Mouse (Mus musculus): ENCODE data around the gene Rnls. TPM values are rescaled to one million over a fixed set of nuclear protein-coding genes. Genes with fewer than 3 reads are reported as not detected.

The Rnls gene
- polyA plus RNA-seq, 1 experiment from 2014 or later: 6.3 TPM

DNA sequence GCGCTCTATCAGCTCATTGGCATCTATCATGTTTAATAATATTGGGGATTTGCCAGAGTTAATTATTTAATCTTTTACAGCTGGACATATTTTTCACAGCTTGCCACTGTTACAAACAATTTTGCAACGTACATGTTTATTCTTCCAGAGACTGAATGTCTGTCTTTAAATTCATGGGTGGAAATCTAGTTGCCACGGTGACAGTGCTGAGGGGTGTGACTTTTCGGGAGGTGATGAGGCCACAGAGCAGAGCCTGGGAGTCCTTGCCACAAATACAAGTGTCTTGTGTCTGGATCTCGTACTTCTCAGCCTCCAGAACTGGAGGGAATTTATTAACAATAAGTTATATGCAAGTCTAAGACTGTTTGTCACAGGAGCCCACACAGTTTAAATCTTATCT, 212.5 kb downstream of the Rnls start:
- WGBS: 51% methylated on average over 5 of the region's 5 CpGs

DNA sequence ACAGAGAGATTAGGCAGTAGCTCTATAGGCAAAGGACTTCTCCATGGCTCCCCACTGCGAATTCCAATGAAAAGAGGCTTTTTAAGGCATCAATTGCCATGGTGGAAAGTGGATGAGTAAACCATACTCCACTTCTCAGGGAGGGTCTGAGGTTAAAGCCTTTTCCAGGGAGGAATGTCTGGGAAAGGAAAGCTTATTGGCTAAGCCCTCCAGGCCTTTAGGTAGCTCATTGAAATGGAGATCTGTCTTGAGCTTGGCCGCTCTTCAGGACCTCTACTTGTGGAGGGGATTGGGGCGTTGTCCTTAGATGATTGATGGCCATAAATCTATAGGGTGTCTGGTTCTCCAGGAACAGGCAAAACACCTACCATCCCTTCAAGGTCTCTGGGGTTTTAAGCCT, 213.2 kb downstream of the Rnls start:
- Histone ChIP-seq H3K4me2 (ENCODE audit: low read depth, low read length) (no peak overlapping the region), H3K9me3 (replicated peaks; ENCODE audit: control insufficient read depth, low read length) (no peaks in the 10 kb centered on the region), H3K4me3 (replicated peaks; ENCODE audit: low read length) (no peak overlapping the region), H3K27me3 (ENCODE audit: control insufficient read depth, insufficient read depth, low read length) (no peaks in the 10 kb centered on the region), H3K27ac (ENCODE audit: low read length) (no peak overlapping the region), H3K4me1 (ENCODE audit: control insufficient read depth, insufficient read depth, low read length) (no peaks in the 10 kb centered on the region), H3K9ac (ENCODE audit: low read length) (no peak overlapping the region), H3K36me3 (ENCODE audit: control insufficient read depth, insufficient read depth, low read length) (no peaks in the 10 kb centered on the region)
- no peak for ATAC-seq (ENCODE audit: insufficient read depth, low FRiP score)
- whole genome bisulfite sequencing: 62% methylated on average over 3 of the region's 3 CpGs

More for the DNA sequence above, 212.5 kb downstream of the Rnls start:
- no peak overlapping the region for H3K4me2 ChIP-seq (ENCODE audit: low read depth, low read length)
- no peak overlapping the region for H3K9ac ChIP-seq (ENCODE audit: low read length)
- H3K4me1 ChIP-seq (ENCODE audit: control insufficient read depth, insufficient read depth, low read length): no peaks in the 10 kb centered on the region
- no peak overlapping the region for H3K27ac ChIP-seq (ENCODE audit: low read length)
- H3K4me3 ChIP-seq (replicated peaks; ENCODE audit: low read length): no peak overlapping the region
- no peaks in the 10 kb centered on the region for H3K9me3 ChIP-seq (replicated peaks; ENCODE audit: control insufficient read depth, low read length)
- no peak for ATAC-seq (ENCODE audit: insufficient read depth, low FRiP score)
- no peaks in the 10 kb centered on the region for H3K27me3 ChIP-seq (ENCODE audit: control insufficient read depth, insufficient read depth, low read length)
- no peaks in the 10 kb centered on the region for H3K36me3 ChIP-seq (ENCODE audit: control insufficient read depth, insufficient read depth, low read length)

DNA sequence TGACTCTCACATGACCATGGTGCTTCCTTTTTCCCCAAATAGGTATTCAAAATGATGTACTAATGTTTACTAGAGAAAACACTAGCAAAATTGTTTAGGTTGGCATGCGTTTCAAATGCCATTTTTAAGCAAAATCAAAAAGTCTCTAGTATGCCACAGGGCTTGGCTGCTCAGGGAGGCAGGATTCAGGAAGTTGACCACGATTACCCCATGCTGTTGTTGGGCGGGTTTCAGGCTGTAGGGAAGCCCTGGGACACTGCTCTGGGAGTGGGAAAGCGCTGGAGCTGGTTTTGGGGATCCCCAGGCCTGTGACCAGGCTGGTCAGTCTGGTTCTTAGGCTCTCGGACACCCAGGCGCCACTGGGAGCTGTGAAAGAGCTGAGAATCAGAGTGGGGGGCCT, 213.7 kb downstream of the Rnls start:
- no peaks in the 10 kb centered on the region for H3K9me3 ChIP-seq (replicated peaks; ENCODE audit: control insufficient read depth, low read length)
- 64% methylated on average over 6 of the region's 6 CpGs for WGBS
- H3K4me1 ChIP-seq (ENCODE audit: control insufficient read depth, insufficient read depth, low read length): no peaks in the 10 kb centered on the region
- H3K9ac ChIP-seq (ENCODE audit: low read length): no peak overlapping the region
- H3K4me2 ChIP-seq (ENCODE audit: low read depth, low read length): no peak overlapping the region
- no peak for ATAC-seq (ENCODE audit: insufficient read depth, low FRiP score)
- no peaks in the 10 kb centered on the region for H3K36me3 ChIP-seq (ENCODE audit: control insufficient read depth, insufficient read depth, low read length)
- H3K27ac ChIP-seq (ENCODE audit: low read length): no peak overlapping the region
- H3K4me3 ChIP-seq (replicated peaks; ENCODE audit: low read length): no peak overlapping the region
- no peaks in the 10 kb centered on the region for H3K27me3 ChIP-seq (ENCODE audit: control insufficient read depth, insufficient read depth, low read length)

DNA sequence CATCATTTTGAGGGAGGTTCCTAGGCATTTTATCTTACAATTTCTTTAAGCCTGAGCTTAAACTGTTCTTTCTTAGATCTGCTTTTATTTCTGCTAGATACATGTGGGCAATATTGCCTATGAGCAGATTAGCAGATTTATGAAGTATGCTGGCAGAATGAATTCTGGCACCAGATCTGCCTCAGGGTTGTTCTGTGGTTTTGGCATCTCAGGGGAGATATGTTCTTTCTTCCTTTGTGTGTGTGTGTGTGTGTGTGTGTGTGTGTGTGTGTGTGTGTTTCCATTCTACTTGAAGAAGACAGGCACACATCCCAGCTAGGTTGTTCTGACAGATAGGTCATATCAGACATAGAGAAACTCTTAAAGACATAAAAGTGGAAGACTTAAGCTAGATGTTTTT, 218.1 kb downstream of the Rnls start:
- no peak for ATAC-seq (ENCODE audit: insufficient read depth, low FRiP score)
- no peak overlapping the region for H3K27ac ChIP-seq (ENCODE audit: low read length)
- no peaks in the 10 kb centered on the region for H3K27me3 ChIP-seq (ENCODE audit: control insufficient read depth, insufficient read depth, low read length)
- H3K9ac ChIP-seq (ENCODE audit: low read length): no peak overlapping the region
- H3K4me2 ChIP-seq (ENCODE audit: low read depth, low read length): no peak overlapping the region
- no peaks in the 10 kb centered on the region for H3K36me3 ChIP-seq (ENCODE audit: control insufficient read depth, insufficient read depth, low read length)
- H3K4me3 ChIP-seq (replicated peaks; ENCODE audit: low read length): no peak overlapping the region
- H3K9me3 ChIP-seq (replicated peaks; ENCODE audit: control insufficient read depth, low read length): no peaks in the 10 kb centered on the region
- H3K4me1 ChIP-seq (ENCODE audit: control insufficient read depth, insufficient read depth, low read length): no peaks in the 10 kb centered on the region

DNA sequence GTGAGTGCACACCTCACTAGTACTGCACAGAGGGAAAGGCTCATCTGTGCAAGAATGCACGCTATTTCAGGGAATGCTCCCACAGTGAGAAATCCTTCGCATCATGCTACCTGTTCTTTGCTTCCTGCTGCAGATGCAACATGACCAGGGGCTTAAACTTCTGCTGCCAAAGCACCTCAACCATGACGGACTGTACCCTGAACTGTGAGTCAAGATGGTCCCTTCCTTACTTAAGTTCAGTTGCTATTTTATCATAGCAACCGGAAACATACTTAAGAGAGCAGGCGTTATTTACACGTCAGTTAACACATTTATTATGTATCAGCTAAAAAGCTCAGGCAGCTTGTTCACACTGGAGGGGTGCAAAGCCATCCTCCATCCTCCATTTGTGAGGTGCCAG, 222.2 kb downstream of the Rnls start:
- Histone ChIP-seq H3K9me3 (replicated peaks; ENCODE audit: control insufficient read depth, low read length) (no peaks in the 10 kb centered on the region), H3K27ac (ENCODE audit: low read length) (no peak overlapping the region), H3K4me2 (ENCODE audit: low read depth, low read length) (no peak overlapping the region), H3K36me3 (ENCODE audit: control insufficient read depth, insufficient read depth, low read length) (no peaks in the 10 kb centered on the region), H3K9ac (ENCODE audit: low read length) (no peak overlapping the region), H3K4me3 (replicated peaks; ENCODE audit: low read length) (no peak overlapping the region), H3K27me3 (ENCODE audit: control insufficient read depth, insufficient read depth, low read length) (no peaks in the 10 kb centered on the region), H3K4me1 (ENCODE audit: control insufficient read depth, insufficient read depth, low read length) (no peaks in the 10 kb centered on the region; the same call in 1 of the 2 replicates)
- no peak for ATAC-seq (ENCODE audit: insufficient read depth, low FRiP score)
- WGBS: 80% methylated on average over 6 of the region's 6 CpGs

DNA sequence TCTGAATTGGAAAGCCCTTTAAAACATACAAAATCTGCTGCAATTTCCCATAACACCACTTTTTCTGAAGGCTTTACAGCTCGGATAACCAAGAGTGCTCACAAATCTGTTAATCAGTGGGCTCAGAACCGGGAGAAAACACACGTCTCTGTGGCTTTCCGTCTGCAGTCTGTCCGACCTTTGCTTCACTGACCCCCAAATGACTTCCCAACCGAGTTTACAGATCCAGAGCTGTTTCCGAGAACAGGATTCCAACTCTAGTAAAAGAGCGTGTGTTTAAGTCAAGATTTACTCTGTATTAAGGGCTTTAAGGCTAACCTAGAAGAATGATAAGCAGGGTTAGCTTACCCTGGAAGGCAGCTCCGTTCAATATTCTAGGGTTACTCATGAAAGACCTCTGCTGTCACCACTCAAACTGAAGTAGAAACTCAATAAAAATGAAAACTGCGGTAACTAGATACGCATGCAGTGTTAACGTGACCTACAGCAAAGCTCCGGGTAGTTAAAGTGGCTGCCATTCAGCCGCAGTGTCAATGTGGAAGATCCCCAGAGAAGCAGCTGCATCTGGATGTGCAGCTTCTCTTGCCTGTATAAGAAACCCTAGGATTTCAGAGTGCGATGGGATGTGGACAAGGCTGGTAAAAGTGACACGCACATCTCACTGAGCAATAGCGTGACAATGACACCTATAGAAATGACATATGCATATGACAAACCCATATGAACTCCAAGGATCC, 224.4 kb downstream of the Rnls start:
- no peaks in the 10 kb centered on the region for H3K9me3 ChIP-seq (replicated peaks; ENCODE audit: control insufficient read depth, low read length)
- H3K36me3 ChIP-seq (ENCODE audit: control insufficient read depth, insufficient read depth, low read length): no peaks in the 10 kb centered on the region
- H3K27me3 ChIP-seq (ENCODE audit: control insufficient read depth, insufficient read depth, low read length): no peaks in the 10 kb centered on the region
- ATAC-seq (ENCODE audit: insufficient read depth, low FRiP score): no peak; the same call in 1 of the 2 replicates
- 0 out of 2 replicates have a peak overlapping the region, but pooled peaks have one; percentile 20 for H3K4me2 ChIP-seq (ENCODE audit: low read depth, low read length)
- no peak overlapping the region for H3K9ac ChIP-seq (ENCODE audit: low read length)
- H3K27ac ChIP-seq (ENCODE audit: low read length): 0 out of 2 replicates have a peak overlapping the region, but pooled peaks have one; percentile 34
- H3K4me3 ChIP-seq (replicated peaks; ENCODE audit: low read length): no peak overlapping the region
- H3K4me1 ChIP-seq (ENCODE audit: control insufficient read depth, insufficient read depth, low read length): no peaks in the 10 kb centered on the region; the same call in 1 of the 2 replicates
- 25% methylated on average over 17 of the region's 17 CpGs for WGBS

DNA sequence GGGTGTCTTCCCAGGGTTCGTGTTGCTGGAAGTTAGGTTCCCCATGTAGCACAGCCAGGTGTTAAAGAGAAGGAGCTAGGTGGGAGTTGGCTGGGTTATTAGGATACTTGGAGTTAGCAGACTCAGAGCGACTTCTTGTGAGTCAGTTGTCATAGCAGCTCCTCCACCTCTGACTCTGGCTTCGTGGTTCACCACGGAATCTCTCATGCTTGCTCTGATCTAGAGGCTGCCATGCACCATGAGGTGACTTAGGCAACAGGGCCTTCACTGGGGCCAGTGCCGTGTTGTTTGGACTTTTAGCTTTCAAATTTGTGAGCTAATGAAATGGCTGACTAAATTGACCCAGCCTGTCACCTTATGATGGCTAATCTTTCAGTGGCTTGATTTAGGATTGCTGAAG, 227.3 kb downstream of the Rnls start:
- no peak overlapping the region for H3K9ac ChIP-seq (ENCODE audit: low read length)
- no peaks in the 10 kb centered on the region for H3K9me3 ChIP-seq (replicated peaks; ENCODE audit: control insufficient read depth, low read length)
- no peak for ATAC-seq (ENCODE audit: insufficient read depth, low FRiP score)
- WGBS: 87% methylated on average over 5 of the region's 5 CpGs
- no peaks in the 10 kb centered on the region; the same call in 1 of the 2 replicates for H3K4me1 ChIP-seq (ENCODE audit: control insufficient read depth, insufficient read depth, low read length)
- no peaks in the 10 kb centered on the region for H3K27me3 ChIP-seq (ENCODE audit: control insufficient read depth, insufficient read depth, low read length)
- no peak overlapping the region for H3K4me3 ChIP-seq (replicated peaks; ENCODE audit: low read length)
- no peak overlapping the region for H3K27ac ChIP-seq (ENCODE audit: low read length)
- H3K4me2 ChIP-seq (ENCODE audit: low read depth, low read length): no peak overlapping the region
- no peaks in the 10 kb centered on the region for H3K36me3 ChIP-seq (ENCODE audit: control insufficient read depth, insufficient read depth, low read length)

DNA sequence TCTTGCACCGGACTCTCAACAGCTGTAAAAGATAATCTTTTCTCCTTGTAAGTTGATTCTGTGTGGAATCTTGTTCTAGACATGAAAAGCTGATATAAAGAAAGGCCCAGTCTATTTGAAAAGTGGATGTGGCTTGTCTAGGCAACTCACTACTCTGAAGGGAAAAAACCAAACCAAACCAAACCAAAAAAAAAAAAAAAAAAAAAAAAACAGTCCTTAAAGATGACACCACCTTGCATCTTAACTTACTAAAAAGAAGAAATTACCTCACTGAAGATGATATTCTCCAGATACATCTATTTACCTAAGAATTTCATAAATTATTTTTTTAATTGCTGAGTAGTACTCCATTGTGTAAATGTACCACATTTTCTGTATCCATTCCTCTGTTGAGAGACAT, 230.2 kb downstream of the Rnls start:
- no peak overlapping the region for H3K4me3 ChIP-seq (replicated peaks; ENCODE audit: low read length)
- H3K27ac ChIP-seq (ENCODE audit: low read length): no peak overlapping the region
- no peaks in the 10 kb centered on the region for H3K9me3 ChIP-seq (replicated peaks; ENCODE audit: control insufficient read depth, low read length)
- WGBS: 62% methylated on average over 1 of the region's 1 CpGs
- H3K9ac ChIP-seq (ENCODE audit: low read length): no peak overlapping the region
- no peaks in the 10 kb centered on the region for H3K36me3 ChIP-seq (ENCODE audit: control insufficient read depth, insufficient read depth, low read length)
- no peaks in the 10 kb centered on the region for H3K4me1 ChIP-seq (ENCODE audit: control insufficient read depth, insufficient read depth, low read length)
- ATAC-seq (ENCODE audit: insufficient read depth, low FRiP score): no peak
- no peak overlapping the region for H3K4me2 ChIP-seq (ENCODE audit: low read depth, low read length)
- no peaks in the 10 kb centered on the region for H3K27me3 ChIP-seq (ENCODE audit: control insufficient read depth, insufficient read depth, low read length)

DNA sequence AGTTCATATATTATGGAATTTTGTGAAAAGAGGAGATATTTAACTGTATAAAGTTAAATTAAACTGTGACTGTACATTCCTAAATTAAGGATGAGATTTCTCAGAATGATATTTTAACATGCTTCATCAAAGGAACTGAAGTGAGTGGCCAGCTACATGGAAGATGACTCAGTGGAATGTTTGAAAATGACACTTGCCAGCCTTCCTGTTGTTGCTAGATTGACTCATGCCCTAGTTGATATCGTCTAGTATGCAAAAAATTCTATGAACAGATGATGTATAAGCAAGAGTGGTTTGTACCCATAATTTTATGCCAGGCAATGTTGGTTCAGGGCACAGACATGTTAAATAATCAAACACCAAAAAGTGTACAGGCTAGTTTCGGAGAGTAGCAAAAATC, 232.2 kb downstream of the Rnls start:
- Histone ChIP-seq H3K4me2 (ENCODE audit: low read depth, low read length) (no peak overlapping the region), H3K4me1 (ENCODE audit: control insufficient read depth, insufficient read depth, low read length) (no peaks in the 10 kb centered on the region), H3K4me3 (replicated peaks; ENCODE audit: low read length) (no peak overlapping the region), H3K9me3 (replicated peaks; ENCODE audit: control insufficient read depth, low read length) (no peaks in the 10 kb centered on the region), H3K9ac (ENCODE audit: low read length) (no peak overlapping the region), H3K27ac (ENCODE audit: low read length) (no peak overlapping the region), H3K36me3 (ENCODE audit: control insufficient read depth, insufficient read depth, low read length) (no peaks in the 10 kb centered on the region), H3K27me3 (ENCODE audit: control insufficient read depth, insufficient read depth, low read length) (no peaks in the 10 kb centered on the region)
- ATAC-seq (ENCODE audit: insufficient read depth, low FRiP score): no peak
- WGBS: 77% methylated on average over 2 of the region's 2 CpGs
